Mouse (Mus musculus): ENCODE data around the gene Sptbn4. TPM values are rescaled to one million over a fixed set of nuclear protein-coding genes. Genes with fewer than 3 reads are reported as not detected.
A peak's percentile ranks its signal among the peaks of the same experiment; 100 is the strongest.

Sptbn4 gene
- polyA plus RNA-seq, 1 experiment, result 0.25 TPM

- TF ChIP-seq CTCF (IDR thresholded peaks at IDR 0.05; ENCODE audit: control insufficient read depth, insufficient read depth, insufficient read length), result no peak
- TF ChIP-seq MAX (IDR thresholded peaks at IDR 0.05), result no peak
- H3K79me2 ChIP-seq (ENCODE audit: control insufficient read depth, insufficient read depth), result no peaks in the 10 kb centered on the region
- H3K36me3 ChIP-seq (ENCODE audit: control insufficient read depth, insufficient read depth), result no peaks in the 10 kb centered on the region
- no peaks in the 10 kb centered on the region for H3K27me3 ChIP-seq (ENCODE audit: control insufficient read depth, insufficient read depth, insufficient read length)
- H3ac ChIP-seq (ENCODE audit: control insufficient read depth, insufficient read length, low read depth), result no peak overlapping the region
- H3K79me3 ChIP-seq (ENCODE audit: low read depth), result no peaks in the 10 kb centered on the region
- H3K4me3 ChIP-seq (ENCODE audit: insufficient read depth, poor library complexity, severe bottlenecking), result no peak overlapping the region
Measured at GRCm38 (mm10) chr7:27459640-27460039, 12.2 kb upstream of the Sptbn4 start.

GRCm38 (mm10) chr7:27458614-27459013 is 11.1 kb upstream of the Sptbn4 start:
- Histone ChIP-seq H3K36me3 (ENCODE audit: control insufficient read depth, insufficient read depth) (no peaks in the 10 kb centered on the region), H3K79me2 (ENCODE audit: control insufficient read depth, insufficient read depth) (no peaks in the 10 kb centered on the region), H3ac (ENCODE audit: control insufficient read depth, insufficient read length, low read depth) (no peak overlapping the region), H3K4me3 (ENCODE audit: insufficient read depth, poor library complexity, severe bottlenecking) (no peak overlapping the region), H3K79me3 (ENCODE audit: low read depth) (no peaks in the 10 kb centered on the region), H3K27me3 (ENCODE audit: control insufficient read depth, insufficient read depth, insufficient read length) (no peaks in the 10 kb centered on the region)
- TF ChIP-seq USF1 (IDR thresholded peaks at IDR 0.05; ENCODE audit: low read depth) (no peak), FOSL1 (IDR thresholded peaks at IDR 0.05; ENCODE audit: insufficient read depth, low read length, poor library complexity, severe bottlenecking) (no peak), MYOD1 (IDR thresholded peaks at IDR 0.05; ENCODE audit: control insufficient read depth, insufficient read length, low read depth) (no peak), CEBPB (IDR thresholded peaks at IDR 0.05; ENCODE audit: low read depth) (no peak), MYOG (IDR thresholded peaks at IDR 0.05; ENCODE audit: control insufficient read depth, extremely low read depth, insufficient read length) (no peak), MAX (IDR thresholded peaks at IDR 0.05) (no peak), CTCF (IDR thresholded peaks at IDR 0.05; ENCODE audit: control insufficient read depth, insufficient read depth, insufficient read length) (no peak)

- Histone ChIP-seq H3ac (ENCODE audit: control insufficient read depth, insufficient read length, low read depth) (no peak overlapping the region), H3K4me3 (ENCODE audit: insufficient read depth, poor library complexity, severe bottlenecking) (no peak overlapping the region), H3K79me2 (ENCODE audit: control insufficient read depth, insufficient read depth) (no peaks in the 10 kb centered on the region), H3K27me3 (ENCODE audit: control insufficient read depth, insufficient read depth, insufficient read length) (no peaks in the 10 kb centered on the region), H3K36me3 (ENCODE audit: control insufficient read depth, insufficient read depth) (no peaks in the 10 kb centered on the region), H3K79me3 (ENCODE audit: low read depth) (no peaks in the 10 kb centered on the region)
- no peak for TF ChIP-seq MYOD1 (IDR thresholded peaks at IDR 0.05; ENCODE audit: control insufficient read depth, insufficient read length, low read depth)
- no peak for TF ChIP-seq MAX (IDR thresholded peaks at IDR 0.05)
- no peak for TF ChIP-seq USF1 (IDR thresholded peaks at IDR 0.05; ENCODE audit: low read depth)
- TF ChIP-seq MYOG (IDR thresholded peaks at IDR 0.05; ENCODE audit: control insufficient read depth, extremely low read depth, insufficient read length), result no peak
- no peak for TF ChIP-seq FOSL1 (IDR thresholded peaks at IDR 0.05; ENCODE audit: insufficient read depth, low read length, poor library complexity, severe bottlenecking)
- TF ChIP-seq CTCF (IDR thresholded peaks at IDR 0.05; ENCODE audit: control insufficient read depth, insufficient read depth, insufficient read length), result no peak
- TF ChIP-seq CEBPB (IDR thresholded peaks at IDR 0.05; ENCODE audit: low read depth), result no peak
Measured at GRCm38 (mm10) chr7:27455273-27455672, 7.8 kb upstream of the Sptbn4 start.

GRCm38 (mm10) chr7:27454461-27455121 is 7.1 kb upstream of the Sptbn4 start:
- Histone ChIP-seq H3K27me3 (ENCODE audit: control insufficient read depth, insufficient read depth, insufficient read length) (no peaks in the 10 kb centered on the region), H3K36me3 (ENCODE audit: control insufficient read depth, insufficient read depth) (no peaks in the 10 kb centered on the region), H3K79me2 (ENCODE audit: control insufficient read depth, insufficient read depth) (no peaks in the 10 kb centered on the region), H3K79me3 (ENCODE audit: low read depth) (no peaks in the 10 kb centered on the region), H3K4me3 (ENCODE audit: insufficient read depth, poor library complexity, severe bottlenecking) (no peak overlapping the region), H3ac (ENCODE audit: control insufficient read depth, insufficient read length, low read depth) (no peak overlapping the region)
- no peak for TF ChIP-seq MYOG (IDR thresholded peaks at IDR 0.05; ENCODE audit: control insufficient read depth, extremely low read depth, insufficient read length)
- TF ChIP-seq MAX (IDR thresholded peaks at IDR 0.05), result no peak
- TF ChIP-seq USF1 (IDR thresholded peaks at IDR 0.05; ENCODE audit: low read depth), result peak; percentile 91
- TF ChIP-seq CEBPB (IDR thresholded peaks at IDR 0.05; ENCODE audit: low read depth), result no peak
- TF ChIP-seq MYOD1 (IDR thresholded peaks at IDR 0.05; ENCODE audit: control insufficient read depth, insufficient read length, low read depth), result peak; percentile 21
- no peak for TF ChIP-seq FOSL1 (IDR thresholded peaks at IDR 0.05; ENCODE audit: insufficient read depth, low read length, poor library complexity, severe bottlenecking)
- no peak for TF ChIP-seq CTCF (IDR thresholded peaks at IDR 0.05; ENCODE audit: control insufficient read depth, insufficient read depth, insufficient read length)

GRCm38 (mm10) chr7:27452206-27452770 is 4.8 kb upstream of the Sptbn4 start:
- H3ac ChIP-seq (ENCODE audit: control insufficient read depth, insufficient read length, low read depth), result no peak overlapping the region
- no peaks in the 10 kb centered on the region for H3K79me3 ChIP-seq (ENCODE audit: low read depth)
- H3K79me2 ChIP-seq (ENCODE audit: control insufficient read depth, insufficient read depth), result no peaks in the 10 kb centered on the region
- no peak overlapping the region for H3K4me3 ChIP-seq (ENCODE audit: insufficient read depth, poor library complexity, severe bottlenecking)
- TF ChIP-seq USF1 (IDR thresholded peaks at IDR 0.05; ENCODE audit: low read depth), result no peak
- TF ChIP-seq CTCF (IDR thresholded peaks at IDR 0.05; ENCODE audit: control insufficient read depth, insufficient read depth, insufficient read length), result no peak
- no peaks in the 10 kb centered on the region for H3K36me3 ChIP-seq (ENCODE audit: control insufficient read depth, insufficient read depth)
- no peaks in the 10 kb centered on the region for H3K27me3 ChIP-seq (ENCODE audit: control insufficient read depth, insufficient read depth, insufficient read length)

- Histone ChIP-seq H3K36me3 (ENCODE audit: control insufficient read depth, insufficient read depth) (no peaks in the 10 kb centered on the region), H3K79me2 (ENCODE audit: control insufficient read depth, insufficient read depth) (no peaks in the 10 kb centered on the region), H3K4me3 (ENCODE audit: insufficient read depth, poor library complexity, severe bottlenecking) (no peak overlapping the region), H3K79me3 (ENCODE audit: low read depth) (no peaks in the 10 kb centered on the region), H3ac (ENCODE audit: control insufficient read depth, insufficient read length, low read depth) (no peak overlapping the region), H3K27me3 (ENCODE audit: control insufficient read depth, insufficient read depth, insufficient read length) (peaks cover 5% of the 10 kb centered on the region)
- TF ChIP-seq CEBPB (IDR thresholded peaks at IDR 0.05; ENCODE audit: low read depth) (no peak), CTCF (IDR thresholded peaks at IDR 0.05; ENCODE audit: control insufficient read depth, insufficient read depth, insufficient read length) (no peak), MYOD1 (IDR thresholded peaks at IDR 0.05; ENCODE audit: control insufficient read depth, insufficient read length, low read depth) (no peak), MYOG (IDR thresholded peaks at IDR 0.05; ENCODE audit: control insufficient read depth, extremely low read depth, insufficient read length) (no peak), MAX (IDR thresholded peaks at IDR 0.05) (no peak), FOSL1 (IDR thresholded peaks at IDR 0.05; ENCODE audit: insufficient read depth, low read length, poor library complexity, severe bottlenecking) (no peak), USF1 (IDR thresholded peaks at IDR 0.05; ENCODE audit: low read depth) (no peak)
Measured at GRCm38 (mm10) chr7:27451359-27451758, 3.9 kb upstream of the Sptbn4 start.

Data from C2C12 (cell line).